Mouse (Mus musculus): ENCODE data around the gene Kmt2a. TPM values are rescaled to one million over a fixed set of nuclear protein-coding genes. Genes with fewer than 3 reads are reported as not detected.

Gene Kmt2a
- total and polyA plus RNA-seq, 2 experiments from 2014 or later = 20.0 to 28.0 TPM

DNA sequence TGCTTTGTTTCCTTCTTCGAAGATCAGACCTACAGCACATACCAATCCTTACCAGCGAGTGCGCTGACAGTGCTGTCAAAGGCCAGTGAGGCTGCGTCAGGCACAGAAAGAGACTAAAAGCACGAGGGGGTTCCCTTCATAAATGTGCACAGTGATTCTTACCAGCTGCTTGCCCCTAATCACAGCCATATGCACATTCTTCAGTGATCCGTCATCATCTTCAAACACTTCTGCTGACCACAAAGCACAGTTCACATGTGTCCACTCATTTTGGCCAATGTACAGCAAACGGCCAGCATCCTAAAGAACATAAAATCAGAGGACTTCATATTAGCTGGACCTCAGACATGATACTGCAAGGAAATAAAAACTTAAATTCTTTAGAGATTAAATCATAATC, 54.4 kb downstream of the Kmt2a start:
- no peak for TF ChIP-seq CTCF (IDR thresholded peaks at IDR 0.05)
- no peak for ATAC-seq (ENCODE audit: low FRiP score)
- 88% methylated on average over 7 of the region's 7 CpGs for WGBS

DNA sequence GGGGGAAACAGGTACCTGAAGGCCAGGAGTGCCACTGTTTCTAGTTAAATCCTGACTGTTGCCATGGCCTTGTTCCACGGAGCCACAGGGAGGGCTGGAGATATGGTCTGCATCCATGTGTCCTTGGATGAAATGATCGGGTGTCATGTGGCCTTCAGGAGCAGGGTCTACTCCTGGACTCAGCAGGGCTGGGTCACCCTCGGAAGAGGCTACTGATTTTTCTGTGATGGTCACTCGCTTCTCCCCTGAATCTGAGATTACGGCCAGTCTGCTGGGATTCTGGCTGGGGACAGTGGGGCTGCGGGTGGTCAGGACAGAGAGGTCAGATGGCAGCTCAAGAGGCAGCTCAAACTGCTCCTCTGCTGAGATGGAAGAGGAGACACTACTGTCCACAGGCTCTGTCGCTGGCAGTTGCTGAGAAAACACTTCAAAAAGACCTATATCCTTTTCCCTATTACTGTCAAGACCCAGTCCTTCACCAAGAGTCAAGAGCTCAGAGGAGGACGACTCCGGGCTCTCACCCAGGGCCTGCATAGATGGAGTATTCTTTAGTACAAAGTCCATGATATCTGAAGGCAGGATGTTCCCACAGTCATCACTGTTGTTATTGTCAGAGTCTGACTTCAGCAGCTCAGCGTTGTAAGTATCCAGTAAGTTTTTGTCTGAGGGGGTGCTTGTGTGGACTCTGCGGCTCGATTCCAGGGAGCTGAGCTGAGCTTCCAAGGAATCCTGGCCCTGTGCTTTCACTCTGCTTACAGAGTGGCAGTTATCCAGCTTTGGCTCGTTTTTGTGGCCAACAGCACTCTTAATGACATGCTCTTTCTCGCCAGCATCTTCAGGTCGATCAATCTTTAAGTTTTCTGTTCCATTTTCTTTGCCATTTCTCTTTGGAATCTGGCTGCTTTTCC, 60.9 kb downstream of the Kmt2a start:
- Histone ChIP-seq H3K9ac (replicated peaks; ENCODE audit: low read length, poor library complexity, severe bottlenecking) (no peak overlapping the region), H3K36me3 (ENCODE audit: insufficient read depth, low read length) (peaks cover 97% of the 10 kb centered on the region), H3K9me3 (ENCODE audit: low read length) (no peaks in the 10 kb centered on the region), H3K4me1 (ENCODE audit: insufficient read depth, low read length) (no peaks in the 10 kb centered on the region), H3K4me2 (ENCODE audit: low read depth, low read length, poor library complexity, severe bottlenecking) (no peak overlapping the region), H3K27ac (ENCODE audit: low read depth, low read length) (no peak overlapping the region; the same call in 1 of the 2 replicates), H3K4me3 (ENCODE audit: low read depth, low read length) (no peak overlapping the region), H3K27me3 (ENCODE audit: insufficient read depth, low read length) (no peaks in the 10 kb centered on the region)
- peak; percentile 70 for DNase-seq (ENCODE audit: low spot score)
- no peak for ATAC-seq (ENCODE audit: low FRiP score)
- TF ChIP-seq CTCF (IDR thresholded peaks at IDR 0.05) = no peak
- 88% methylated on average over 15 of the region's 15 CpGs for WGBS

More for the DNA sequence above, 54.4 kb downstream of the Kmt2a start:
- H3K27ac ChIP-seq (ENCODE audit: low read depth, low read length) = no peak overlapping the region
- H3K27me3 ChIP-seq (ENCODE audit: insufficient read depth, low read length) = no peaks in the 10 kb centered on the region
- DNase-seq (ENCODE audit: low spot score) = no peak
- no peaks in the 10 kb centered on the region for H3K4me1 ChIP-seq (ENCODE audit: insufficient read depth, low read length)
- H3K4me2 ChIP-seq (ENCODE audit: low read depth, low read length, poor library complexity, severe bottlenecking) = no peak overlapping the region
- H3K36me3 ChIP-seq (ENCODE audit: insufficient read depth, low read length) = peaks cover 84% of the 10 kb centered on the region
- H3K9ac ChIP-seq (replicated peaks; ENCODE audit: low read length, poor library complexity, severe bottlenecking) = no peak overlapping the region
- H3K9me3 ChIP-seq (ENCODE audit: low read length) = no peaks in the 10 kb centered on the region
- no peak overlapping the region for H3K4me3 ChIP-seq (ENCODE audit: low read depth, low read length)

DNA sequence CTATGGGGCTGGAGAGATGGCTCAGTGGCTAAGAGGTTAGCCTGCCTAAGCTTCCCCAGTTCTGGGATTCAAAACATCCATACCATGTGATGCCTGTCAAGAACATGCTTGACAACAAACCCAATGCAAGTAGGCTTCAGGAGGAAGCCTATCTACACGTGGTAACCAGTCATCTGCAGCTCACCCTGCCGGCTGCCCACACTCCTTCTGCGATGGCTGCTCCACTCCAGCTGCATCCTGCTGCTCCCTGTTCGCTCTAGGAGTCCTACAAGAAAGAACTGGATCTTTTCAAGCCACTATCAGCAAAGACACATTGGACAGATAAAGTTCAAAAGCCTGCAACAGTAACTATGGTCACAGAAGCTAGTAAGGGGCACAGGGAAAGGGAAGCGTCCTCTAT, 63.6 kb downstream of the Kmt2a start:
- no peaks in the 10 kb centered on the region for H3K4me1 ChIP-seq (ENCODE audit: insufficient read depth, low read length)
- TF ChIP-seq CTCF (IDR thresholded peaks at IDR 0.05) = no peak

DNA sequence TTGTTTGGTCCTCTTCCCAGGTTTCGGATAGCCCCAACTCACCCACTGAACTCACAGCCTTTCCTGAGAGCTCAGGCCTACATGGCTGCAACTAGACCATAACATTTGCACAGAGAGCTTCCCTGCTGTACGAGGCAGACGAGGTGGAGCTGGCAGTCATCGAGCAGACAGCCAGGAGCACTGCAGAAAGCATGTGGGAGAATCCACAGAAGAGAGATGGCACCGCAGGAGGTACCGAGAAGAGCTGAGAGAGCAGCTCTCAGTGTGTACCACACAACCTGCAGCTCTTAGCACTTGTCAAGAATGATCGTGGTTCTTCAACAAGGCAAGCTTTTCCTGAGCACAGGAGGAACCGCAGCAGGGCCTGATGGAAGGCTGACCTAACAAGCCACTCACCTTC, 66.9 kb downstream of the Kmt2a start:
- 95% methylated on average over 8 of the region's 8 CpGs for WGBS
- no peak for ATAC-seq (ENCODE audit: low FRiP score)
- no peaks in the 10 kb centered on the region for H3K4me1 ChIP-seq (ENCODE audit: insufficient read depth, low read length)
- no peak overlapping the region for H3K4me2 ChIP-seq (ENCODE audit: low read depth, low read length, poor library complexity, severe bottlenecking)
- H3K27me3 ChIP-seq (ENCODE audit: insufficient read depth, low read length) = no peaks in the 10 kb centered on the region
- no peaks in the 10 kb centered on the region for H3K9me3 ChIP-seq (ENCODE audit: low read length)
- no peak for TF ChIP-seq CTCF (IDR thresholded peaks at IDR 0.05)
- no peak overlapping the region for H3K9ac ChIP-seq (replicated peaks; ENCODE audit: low read length, poor library complexity, severe bottlenecking)
- peaks cover 95% of the 10 kb centered on the region for H3K36me3 ChIP-seq (ENCODE audit: insufficient read depth, low read length)
- no peak overlapping the region for H3K4me3 ChIP-seq (ENCODE audit: low read depth, low read length)
- DNase-seq (ENCODE audit: low spot score) = no peak
- H3K27ac ChIP-seq (ENCODE audit: low read depth, low read length) = no peak overlapping the region

More for the DNA sequence above, 63.6 kb downstream of the Kmt2a start:
- Histone ChIP-seq H3K36me3 (ENCODE audit: insufficient read depth, low read length) (peaks cover 98% of the 10 kb centered on the region), H3K27ac (ENCODE audit: low read depth, low read length) (no peak overlapping the region), H3K9me3 (ENCODE audit: low read length) (no peaks in the 10 kb centered on the region), H3K4me2 (ENCODE audit: low read depth, low read length, poor library complexity, severe bottlenecking) (no peak overlapping the region), H3K9ac (replicated peaks; ENCODE audit: low read length, poor library complexity, severe bottlenecking) (no peak overlapping the region), H3K4me3 (ENCODE audit: low read depth, low read length) (no peak overlapping the region), H3K27me3 (ENCODE audit: insufficient read depth, low read length) (no peaks in the 10 kb centered on the region)
- no peak for ATAC-seq (ENCODE audit: low FRiP score)
- WGBS = 92% methylated on average over 5 of the region's 5 CpGs
- DNase-seq (ENCODE audit: low spot score) = no peak

DNA sequence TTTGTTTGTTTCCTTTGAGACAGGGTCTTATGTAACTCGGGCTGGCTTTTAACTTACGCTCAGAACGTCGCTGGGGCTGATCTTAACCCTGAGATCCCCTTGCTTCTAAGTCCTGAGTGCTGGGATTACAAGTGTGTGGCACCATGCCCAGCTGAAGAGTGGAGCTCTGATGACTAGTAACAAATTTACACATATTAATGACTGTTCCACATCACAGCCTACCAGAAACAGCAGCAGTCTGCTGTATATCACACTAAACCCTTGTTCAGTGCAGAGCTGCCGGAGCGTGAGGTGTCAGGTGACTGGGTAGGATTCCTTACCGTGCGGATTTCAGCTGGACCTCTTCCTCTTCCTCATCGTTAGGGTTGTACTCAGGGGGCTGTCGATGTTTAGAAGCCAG, 70.8 kb downstream of the Kmt2a start:
- 91% methylated on average over 10 of the region's 10 CpGs for WGBS
- Histone ChIP-seq H3K36me3 (ENCODE audit: insufficient read depth, low read length) (peaks cover 90% of the 10 kb centered on the region), H3K9ac (replicated peaks; ENCODE audit: low read length, poor library complexity, severe bottlenecking) (no peak overlapping the region), H3K27ac (ENCODE audit: low read depth, low read length) (no peak overlapping the region), H3K9me3 (ENCODE audit: low read length) (no peaks in the 10 kb centered on the region), H3K27me3 (ENCODE audit: insufficient read depth, low read length) (no peaks in the 10 kb centered on the region), H3K4me3 (ENCODE audit: low read depth, low read length) (no peak overlapping the region), H3K4me2 (ENCODE audit: low read depth, low read length, poor library complexity, severe bottlenecking) (no peak overlapping the region), H3K4me1 (ENCODE audit: insufficient read depth, low read length) (no peaks in the 10 kb centered on the region)
- no peak for TF ChIP-seq CTCF (IDR thresholded peaks at IDR 0.05)
- ATAC-seq (ENCODE audit: low FRiP score) = no peak
- no peak for DNase-seq (ENCODE audit: low spot score)

DNA sequence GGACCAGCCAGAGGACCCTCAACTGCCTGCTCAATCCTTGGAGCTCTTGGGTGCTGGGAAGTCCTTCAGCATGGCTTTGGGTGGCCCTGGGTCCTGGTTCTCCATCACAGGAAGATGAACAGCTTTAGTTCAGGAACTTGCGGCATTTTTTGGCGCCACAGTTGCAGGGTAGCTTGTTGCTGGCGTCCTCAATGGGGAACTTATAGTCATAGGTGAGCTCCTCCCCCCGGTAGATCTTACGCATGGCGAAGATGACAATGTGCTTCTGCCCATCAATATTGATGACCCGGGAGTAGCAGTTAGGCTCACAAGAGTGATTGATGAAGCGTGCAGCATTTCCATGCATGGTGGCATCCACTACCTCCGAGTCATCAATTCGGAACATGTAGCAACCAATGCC, 73.3 kb downstream of the Kmt2a start:
- peaks cover 77% of the 10 kb centered on the region for H3K36me3 ChIP-seq (ENCODE audit: insufficient read depth, low read length)

More for the DNA sequence above, 73.3 kb downstream of the Kmt2a start:
- Histone ChIP-seq H3K4me3 (ENCODE audit: low read depth, low read length) (no peak overlapping the region), H3K4me1 (ENCODE audit: insufficient read depth, low read length) (no peaks in the 10 kb centered on the region), H3K27me3 (ENCODE audit: insufficient read depth, low read length) (no peaks in the 10 kb centered on the region), H3K4me2 (ENCODE audit: low read depth, low read length, poor library complexity, severe bottlenecking) (no peak overlapping the region), H3K27ac (ENCODE audit: low read depth, low read length) (no peak overlapping the region), H3K9ac (replicated peaks; ENCODE audit: low read length, poor library complexity, severe bottlenecking) (no peak overlapping the region), H3K9me3 (ENCODE audit: low read length) (no peaks in the 10 kb centered on the region)
- 96% methylated on average over 10 of the region's 10 CpGs for WGBS
- DNase-seq (ENCODE audit: low spot score) (no peak), ATAC-seq (ENCODE audit: low FRiP score) (no peak)
- no peak for TF ChIP-seq CTCF (IDR thresholded peaks at IDR 0.05)

All from midbrain, postnatal 0 days (tissue).